Comparison of ENCODE assay signal across 28 mouse cellular contexts in genomic region chr5:150821152-150821551, GRCm38 (mm10).
DNase-seq lines count a peak whose midpoint lies in the region; ATAC-seq lines count a peak whose summit lies in the region.
"Had no signal": no experiment of that assay in that cellular context is flagged by ENCODE, and none has a peak within 500 bp of the region (broad histone marks: within the 10 kb centered on the region; RNA-seq: fewer than 3 reads in every experiment).

No protein-coding gene starts in this region.

- 0 out of 2 replicates have a peak, but pooled peaks have one; percentile 26 for ATAC-seq in forebrain, embryonic 15.5 days (replicated peaks)
- ATAC-seq in heart, embryonic 11.5 days (replicated peaks; ENCODE audit: insufficient number of reproducible peaks, low FRiP score, low TSS enrichment): no peak
- ATAC-seq in lung, embryonic 15.5 days (ENCODE audit: borderline replicate concordance, extremely low read depth, low FRiP score, low TSS enrichment): peak; percentile 19; the same call in 1 of the 2 replicates
- ATAC-seq: hindbrain, embryonic 16.5 days had no signal

- no peak overlapping the region for H3K9ac ChIP-seq in forebrain, embryonic 15.5 days (replicated peaks)
- no peak overlapping the region for H3K9ac ChIP-seq in heart, embryonic 11.5 days (ENCODE audit: low read depth, low read length)
- no peak overlapping the region for H3K9ac ChIP-seq in lung, embryonic 15.5 days
- H3K9ac ChIP-seq: heart, embryonic 13.5 days; limb, embryonic 15.5 days; liver, embryonic 13.5 days; midbrain, embryonic 12.5 days; neural tube, embryonic 13.5 days; stomach, embryonic 15.5 days had no signal

- H3K4me1 ChIP-seq in forebrain, embryonic 15.5 days: no peaks in the 10 kb centered on the region
- H3K4me1 ChIP-seq in forebrain, embryonic 10.5 days: no peaks in the 10 kb centered on the region
- no peaks in the 10 kb centered on the region for H3K4me1 ChIP-seq in heart, embryonic 11.5 days (ENCODE audit: control insufficient read depth, insufficient read depth, low read length)
- no peaks in the 10 kb centered on the region for H3K4me1 ChIP-seq in lung, embryonic 15.5 days
- H3K4me1 ChIP-seq: heart, embryonic 13.5 days; hindbrain, embryonic 10.5 days; limb, embryonic 15.5 days; liver, embryonic 13.5 days; midbrain, embryonic 12.5 days; neural tube, embryonic 13.5 days; stomach, embryonic 15.5 days had no signal

- WGBS in forebrain, embryonic 15.5 days: 70% methylated on average over 4 of the region's 4 CpGs
- whole genome bisulfite sequencing in forebrain, embryonic 10.5 days: 92% methylated on average over 4 of the region's 4 CpGs
- 92% methylated on average over 4 of the region's 4 CpGs for WGBS in heart, embryonic 11.5 days (ENCODE audit: insufficient replicate concordance)
- 77% methylated on average over 4 of the region's 4 CpGs for WGBS in lung, embryonic 15.5 days

- H3K9me3 ChIP-seq in forebrain, embryonic 15.5 days: no peaks in the 10 kb centered on the region
- no peaks in the 10 kb centered on the region; the same call in 1 of the 2 replicates for H3K9me3 ChIP-seq in forebrain, embryonic 10.5 days
- H3K9me3 ChIP-seq in heart, embryonic 11.5 days (replicated peaks; ENCODE audit: control insufficient read depth, low read length): no peaks in the 10 kb centered on the region; the same call in 1 of the 2 replicates
- H3K9me3 ChIP-seq in lung, embryonic 15.5 days: 0 out of 2 replicates have a peak, but pooled peaks cover 3% of the 10 kb centered on the region
- H3K9me3 ChIP-seq: limb, embryonic 15.5 days; liver, embryonic 13.5 days; neural tube, embryonic 13.5 days; stomach, embryonic 15.5 days had no signal

- H3K4me2 ChIP-seq in forebrain, embryonic 15.5 days (replicated peaks): no peak overlapping the region
- no peak overlapping the region for H3K4me2 ChIP-seq in heart, embryonic 11.5 days
- H3K4me2 ChIP-seq in lung, embryonic 15.5 days: no peak overlapping the region
- H3K4me2 ChIP-seq: heart, embryonic 13.5 days; limb, embryonic 15.5 days; liver, embryonic 13.5 days; midbrain, embryonic 12.5 days; neural tube, embryonic 13.5 days; stomach, embryonic 15.5 days had no signal

- H3K27ac ChIP-seq in forebrain, embryonic 15.5 days (replicated peaks): 0 out of 2 replicates have a peak overlapping the region, but pooled peaks have one; percentile 4
- H3K27ac ChIP-seq in forebrain, embryonic 10.5 days: no peak overlapping the region
- no peak overlapping the region for H3K27ac ChIP-seq in heart, embryonic 11.5 days (ENCODE audit: low read depth, low read length)
- H3K27ac ChIP-seq in lung, embryonic 15.5 days: no peak overlapping the region
- H3K27ac ChIP-seq: heart, embryonic 13.5 days; hindbrain, embryonic 10.5 days; limb, embryonic 15.5 days; liver, embryonic 13.5 days; midbrain, embryonic 12.5 days; neural tube, embryonic 13.5 days; stomach, embryonic 15.5 days had no signal

- H3K36me3 ChIP-seq in forebrain, embryonic 15.5 days: no peaks in the 10 kb centered on the region
- H3K36me3 ChIP-seq in forebrain, embryonic 10.5 days (replicated peaks): no peaks in the 10 kb centered on the region
- no peaks in the 10 kb centered on the region for H3K36me3 ChIP-seq in heart, embryonic 11.5 days (ENCODE audit: control insufficient read depth, insufficient read depth, low read length)
- no peaks in the 10 kb centered on the region for H3K36me3 ChIP-seq in lung, embryonic 15.5 days
- H3K36me3 ChIP-seq: hindbrain, embryonic 10.5 days; limb, embryonic 15.5 days; liver, embryonic 13.5 days; midbrain, embryonic 12.5 days; stomach, embryonic 15.5 days had no signal

- H3K4me3 ChIP-seq in forebrain, embryonic 15.5 days: no peak overlapping the region
- H3K4me3 ChIP-seq in forebrain, embryonic 10.5 days: no peak overlapping the region
- no peak overlapping the region for H3K4me3 ChIP-seq in heart, embryonic 11.5 days (ENCODE audit: low read depth, low read length)
- H3K4me3 ChIP-seq in lung, embryonic 15.5 days: no peak overlapping the region
- H3K4me3 ChIP-seq: heart, embryonic 13.5 days; hindbrain, embryonic 10.5 days; limb, embryonic 15.5 days; liver, embryonic 13.5 days; midbrain, embryonic 12.5 days; neural tube, embryonic 13.5 days; stomach, embryonic 15.5 days had no signal

- no peak for DNase-seq in forebrain, embryonic 10.5 days (ENCODE audit: extremely low spot score, low spot score)
- peak; percentile 48 for DNase-seq in heart, adult 11 months
- no peak for DNase-seq in lung, postnatal 4 days
- peak; percentile 15 for DNase-seq in R1 (ENCODE audit: low read depth, low spot score)
- DNase-seq in testis, postnatal 14 days (ENCODE audit: low spot score): no peak
- DNase-seq: adrenal gland, postnatal 25 days; cerebellum, adult 18-20 months; cerebellum, postnatal 10 days; gastrocnemius, postnatal 25 days; heart, adult 18-20 months; heart, postnatal 14 days; kidney, adult 18-20 months; kidney, postnatal 4 days; liver, embryonic 13.5 days; lung, adult 18-20 months; right cerebral cortex, postnatal 14 days; thymus, adult 2 months; thymus, postnatal 4 days had no signal

- H3K27me3 ChIP-seq in forebrain, embryonic 15.5 days: no peaks in the 10 kb centered on the region
- H3K27me3 ChIP-seq in forebrain, embryonic 10.5 days (ENCODE audit: poor library complexity, severe bottlenecking): no peaks in the 10 kb centered on the region
- no peaks in the 10 kb centered on the region for H3K27me3 ChIP-seq in heart, embryonic 11.5 days (ENCODE audit: control insufficient read depth, insufficient read depth, low read length)
- H3K27me3 ChIP-seq in lung, embryonic 15.5 days: no peaks in the 10 kb centered on the region
- H3K27me3 ChIP-seq: heart, embryonic 13.5 days; limb, embryonic 15.5 days; liver, embryonic 13.5 days; midbrain, embryonic 12.5 days; neural tube, embryonic 13.5 days; stomach, embryonic 15.5 days had no signal

Comparison
In these comparisons a context has a peak if more than half of its experiments do, and no peak if none do; other contexts are left out.
1. DNase-seq: peak in heart, adult 11 months (single experiment) and R1 (single experiment); none in forebrain, embryonic 10.5 days (single experiment), lung, postnatal 4 days (0 of 2) and testis, postnatal 14 days (single experiment).